Mouse (Mus musculus): ENCODE data around the gene Cdca3.
"Not testable (repeated sequence)": the region's sequence is repeated elsewhere in the genome, so short reads cannot be mapped to it uniquely, and the experiment has no call there.

Cdca3 gene

DNA sequence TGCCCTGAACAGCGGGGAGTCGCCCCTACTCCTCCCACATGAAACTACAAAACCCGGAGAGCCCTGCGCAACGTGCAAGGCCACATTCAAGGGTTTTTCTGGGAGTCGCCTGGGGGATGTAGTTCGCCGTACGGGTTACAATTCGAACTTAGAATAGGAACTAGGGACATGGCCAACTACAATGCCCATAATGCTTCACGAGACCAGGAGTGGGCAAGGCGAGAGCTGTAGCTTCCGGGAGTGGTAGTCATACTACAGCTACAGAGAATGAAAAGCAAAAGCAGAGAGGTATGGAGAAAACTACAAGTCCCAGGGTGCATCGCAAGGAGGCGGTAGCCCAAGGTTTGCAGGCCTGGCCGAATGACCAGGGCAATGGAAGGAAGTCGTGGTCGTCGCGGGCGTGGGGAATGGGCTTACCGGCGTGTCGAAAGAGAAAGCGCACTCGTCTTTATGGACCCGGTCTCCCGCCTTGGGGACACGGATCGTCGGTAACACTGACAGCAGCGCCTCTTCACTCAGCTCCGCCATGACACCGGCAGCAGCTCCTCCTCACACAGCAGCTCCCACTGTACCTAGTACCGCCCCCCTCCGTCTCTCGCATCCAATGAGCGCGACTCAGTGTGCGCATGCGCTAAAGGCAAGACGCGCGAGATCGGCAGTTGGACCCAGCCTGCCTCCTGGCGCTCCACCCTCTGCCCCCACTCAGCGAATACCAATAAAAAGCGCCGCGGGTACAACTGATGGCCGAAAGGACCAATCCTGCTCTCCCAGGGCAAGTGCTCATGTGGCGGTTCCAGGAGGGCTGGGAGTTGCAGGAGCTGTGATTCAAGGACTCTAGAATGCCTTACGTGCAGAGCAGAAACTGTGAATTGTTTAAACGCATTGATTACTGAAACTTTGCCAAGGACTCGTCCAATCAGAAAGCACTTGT is at the start of gene Cdca3, which contains the start of gene Usp5:
Gene Cdca3 (plus strand): TSS at position 680 of the 931 bp plus-strand sequence.
Gene Usp5 (minus strand): TSS at position 617 of the 931 bp plus-strand sequence.
- DNase-seq (ENCODE audit: low spot score in 2 of 2): peak; percentile 96 to 99

DNA sequence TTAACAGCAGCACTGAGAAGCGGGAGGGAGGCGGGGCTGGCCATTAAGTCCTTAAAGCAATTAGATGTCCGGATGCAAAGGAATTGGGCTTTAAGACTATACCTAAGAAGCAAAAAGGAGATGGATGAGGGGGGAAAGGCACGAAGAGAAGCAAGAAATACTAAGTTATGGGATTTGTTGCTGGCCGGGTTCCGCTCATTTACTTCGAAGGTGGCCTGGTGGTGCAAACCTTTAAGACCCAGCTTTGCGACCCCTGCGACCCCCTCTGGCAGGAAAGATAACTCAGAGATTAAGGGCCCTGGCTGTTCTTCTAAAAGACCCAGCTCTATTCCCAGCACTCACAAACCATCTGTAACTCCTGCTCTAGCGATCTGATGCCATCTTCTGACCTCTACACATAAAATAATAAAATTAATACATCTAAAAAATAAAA is 49.3 kb upstream of the Cdca3 start:
- no peak for DNase-seq (ENCODE audit: low spot score in 2 of 2)

DNA sequence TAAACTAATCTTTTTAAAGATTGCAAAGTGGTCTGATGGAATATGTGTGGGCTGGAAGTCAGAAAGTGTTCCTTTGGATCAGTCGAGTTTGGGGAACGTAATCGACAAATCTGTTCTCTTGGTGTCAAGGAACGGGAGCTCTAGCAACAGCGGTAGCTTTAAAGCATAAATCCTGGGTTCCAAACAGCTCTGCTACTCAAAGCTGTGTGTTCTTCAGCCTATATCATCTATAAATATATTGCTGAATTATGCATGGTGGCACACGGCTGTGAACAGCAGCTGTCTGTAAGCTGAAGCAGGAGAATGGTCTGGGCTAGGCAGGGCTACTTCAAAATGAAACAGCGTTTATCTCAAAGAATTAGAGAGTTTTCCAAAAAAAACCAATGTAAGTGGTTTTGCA is 48.4 kb upstream of the Cdca3 start:
- no peak for DNase-seq (ENCODE audit: low spot score in 2 of 2)

DNA sequence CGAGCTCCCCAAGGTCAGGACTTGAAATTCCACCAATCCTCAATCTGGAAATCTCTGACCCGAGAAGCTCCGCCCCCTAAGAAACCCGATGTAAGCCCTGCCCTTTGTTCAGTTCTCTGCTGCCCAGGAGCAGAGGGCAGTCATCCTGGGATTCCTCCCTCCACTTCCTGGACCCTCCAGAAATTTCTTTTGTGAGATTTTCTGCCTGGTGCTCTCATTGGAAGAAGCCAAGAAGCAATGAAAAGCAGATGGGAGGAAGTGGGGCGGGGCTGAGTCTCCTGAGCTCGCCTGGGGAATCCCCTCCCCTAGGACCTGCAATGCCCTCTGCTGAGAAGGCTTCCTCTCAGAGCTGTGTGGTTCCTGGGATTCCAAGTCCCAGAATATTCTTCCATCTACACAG is 46.9 kb upstream of the Cdca3 start:
- no peak for DNase-seq (ENCODE audit: low spot score in 2 of 2)

DNA sequence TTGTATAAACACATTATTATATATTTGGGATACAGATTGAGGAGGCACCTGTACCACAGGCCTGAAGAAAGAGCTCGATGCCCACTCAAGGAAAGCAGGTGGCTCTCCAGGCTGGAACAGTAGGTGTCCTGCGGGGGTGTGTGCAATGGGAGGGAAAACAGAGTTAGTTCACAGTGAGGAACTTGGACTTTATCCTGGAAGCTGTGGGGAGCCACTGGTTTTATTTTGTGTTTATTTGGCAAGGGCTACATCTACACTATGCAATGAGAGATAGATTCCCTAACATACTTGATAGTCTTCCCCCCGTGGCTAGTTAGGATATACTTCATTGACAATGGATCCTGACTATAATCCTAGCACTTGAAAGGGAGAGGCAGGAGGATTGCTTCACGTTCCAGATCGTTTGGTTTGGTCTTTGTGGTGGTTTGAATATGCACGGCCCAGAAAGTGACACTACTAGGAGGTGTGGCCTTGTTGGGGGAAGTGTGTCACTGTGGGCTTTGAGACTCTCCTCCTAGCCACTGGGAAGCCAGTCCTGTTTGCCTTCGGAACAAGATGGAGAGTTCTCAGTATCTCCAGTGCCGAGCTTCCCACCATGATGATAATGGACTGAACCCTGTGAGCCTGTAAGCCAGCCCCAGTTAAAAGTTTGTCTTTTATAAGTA is 42.5 kb upstream of the Cdca3 start:
- no peak for DNase-seq (ENCODE audit: low spot score in 2 of 2)

DNA sequence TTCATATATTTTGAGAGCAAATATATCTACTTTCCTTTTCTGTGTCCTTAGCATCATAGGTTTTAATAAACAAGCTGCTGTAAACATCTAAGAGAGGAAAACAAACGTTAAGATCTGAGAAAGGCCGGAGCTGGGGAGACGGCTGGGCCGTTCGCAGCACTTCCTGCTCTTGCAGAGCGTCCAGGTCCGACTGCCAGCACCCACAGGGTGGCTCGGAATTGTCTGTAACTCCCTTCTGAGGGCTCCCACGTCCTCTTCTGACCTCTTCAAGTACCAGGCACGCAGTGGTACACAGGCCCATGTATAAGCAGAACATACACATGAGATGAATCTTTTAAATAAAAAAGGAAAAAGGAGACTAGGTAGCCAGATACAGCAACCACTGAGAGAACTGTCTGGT is 41.6 kb upstream of the Cdca3 start:
- no peak for DNase-seq (ENCODE audit: low spot score in 2 of 2)

DNA sequence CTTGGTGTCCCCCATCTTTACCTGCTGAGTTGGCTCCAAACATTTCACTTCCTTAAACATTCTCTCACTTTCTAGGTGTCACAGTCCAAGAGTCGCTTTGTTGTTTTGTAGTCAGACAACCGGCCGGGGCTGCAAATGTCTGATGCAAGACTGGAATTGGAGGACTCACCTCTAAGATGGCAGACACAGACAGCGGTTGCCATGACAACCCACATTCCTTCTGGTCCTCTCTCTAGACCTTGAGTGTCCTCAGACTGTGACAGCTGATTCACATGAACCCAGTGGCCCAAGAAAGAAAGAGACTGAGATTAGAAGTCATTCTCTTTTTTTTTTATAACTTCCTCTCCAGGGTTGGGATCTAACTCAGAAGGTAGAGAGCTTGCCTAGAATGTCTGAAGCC is 39.8 kb upstream of the Cdca3 start:
- DNase-seq (ENCODE audit: low spot score in 2 of 2): no peak

DNA sequence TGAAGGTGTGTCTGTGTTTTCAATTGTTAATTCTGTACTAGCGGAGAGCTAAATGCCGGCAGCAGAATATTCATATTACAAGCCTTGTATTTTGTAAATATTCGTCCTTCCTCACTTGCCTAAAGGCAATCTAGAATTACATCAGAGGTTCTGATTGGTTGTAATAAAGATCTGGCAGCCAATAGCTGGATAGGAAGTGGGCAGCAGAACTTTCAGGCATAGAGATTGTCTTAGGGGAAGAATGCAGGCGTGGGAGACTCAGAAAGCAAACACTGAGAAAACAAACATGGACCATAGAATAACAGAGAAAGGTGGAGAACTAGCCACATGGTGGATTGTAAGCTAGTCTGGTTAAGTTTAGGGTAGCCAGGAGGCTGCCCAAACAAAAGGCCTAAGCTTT is 39.2 kb upstream of the Cdca3 start:
- DNase-seq (ENCODE audit: low spot score in 2 of 2): no peak

DNA sequence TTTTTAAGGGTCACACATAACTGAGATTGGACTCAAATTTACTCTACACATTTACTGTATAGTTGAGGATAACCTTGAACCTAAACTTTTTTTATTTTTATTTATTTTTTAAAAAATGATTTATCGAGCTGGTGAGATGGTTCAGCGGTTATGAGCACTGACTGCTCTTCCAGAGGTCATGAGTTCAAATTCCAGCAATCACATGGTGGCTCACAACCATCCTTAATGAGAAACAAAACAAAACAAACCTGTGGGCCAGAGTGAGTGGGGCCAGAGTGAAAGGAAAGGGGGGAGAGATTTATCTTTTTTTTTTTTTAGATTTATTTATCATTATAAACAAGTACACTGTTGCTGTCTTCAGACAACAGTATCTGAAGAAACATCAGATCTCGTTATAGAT is 37.4 kb upstream of the Cdca3 start:
- DNase-seq (ENCODE audit: low spot score in 2 of 2): no peak

DNA sequence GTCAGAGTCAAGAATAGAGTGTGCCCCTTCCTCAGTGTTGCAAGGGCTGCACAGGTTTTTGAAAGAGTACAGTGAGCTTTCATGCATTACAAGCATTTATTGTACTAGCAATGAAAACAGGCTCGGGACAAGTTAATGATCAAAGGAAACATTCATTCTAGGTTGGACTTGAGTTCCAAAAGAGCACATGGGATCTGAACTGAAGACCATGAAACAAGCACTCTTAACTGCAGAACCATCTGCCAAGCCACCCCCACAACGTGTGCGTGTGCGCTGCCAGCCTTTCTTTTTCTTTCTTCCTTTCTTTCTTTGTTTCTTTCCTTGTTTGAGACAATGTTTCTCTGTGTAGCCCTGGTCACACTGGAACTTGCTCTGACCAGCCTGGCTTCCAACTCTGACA is 33.6 kb upstream of the Cdca3 start:
- no peak for DNase-seq (ENCODE audit: low spot score in 2 of 2)

DNA sequence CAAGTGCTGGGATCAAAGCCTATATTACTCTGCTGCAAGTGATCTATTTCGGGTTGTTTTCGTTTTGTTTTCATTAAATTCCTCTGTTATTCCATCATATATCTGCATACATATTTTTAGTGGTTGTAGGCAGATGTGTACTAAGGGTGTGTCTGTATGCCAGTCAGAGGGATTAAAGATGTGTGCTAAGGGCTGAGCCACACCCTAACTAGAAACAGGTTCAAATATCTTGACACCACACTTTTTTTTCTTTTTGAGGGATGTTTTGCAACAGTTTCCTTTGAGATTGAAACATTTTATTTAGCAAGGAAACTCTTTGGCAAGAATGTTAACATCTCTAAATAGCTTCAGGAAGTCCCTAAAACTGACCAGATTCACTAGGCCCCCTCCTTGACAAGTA is 33.1 kb upstream of the Cdca3 start:
- DNase-seq (ENCODE audit: low spot score in 2 of 2): no peak

DNA sequence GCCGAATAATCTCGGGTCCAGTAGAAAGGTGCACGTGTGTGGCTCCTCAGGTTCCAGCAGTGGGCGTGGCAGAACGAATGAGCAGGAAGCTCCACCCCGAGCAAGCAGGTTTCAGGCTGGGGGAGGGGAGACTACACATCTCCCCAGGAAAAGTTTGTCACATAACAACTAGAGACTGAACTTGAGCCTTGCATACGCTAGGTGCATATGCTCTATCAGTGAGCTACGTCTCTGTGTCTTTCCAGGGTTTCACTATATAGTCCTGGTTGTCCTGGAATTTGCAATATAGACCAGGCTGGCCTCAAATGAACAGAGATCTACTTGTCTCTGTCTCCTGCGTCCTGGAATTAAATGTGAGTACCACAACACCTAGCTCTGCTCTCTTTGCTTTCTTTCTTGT is 26.9 kb upstream of the Cdca3 start:
- not testable (repeated sequence) for DNase-seq (ENCODE audit: low spot score in 2 of 2)

DNA sequence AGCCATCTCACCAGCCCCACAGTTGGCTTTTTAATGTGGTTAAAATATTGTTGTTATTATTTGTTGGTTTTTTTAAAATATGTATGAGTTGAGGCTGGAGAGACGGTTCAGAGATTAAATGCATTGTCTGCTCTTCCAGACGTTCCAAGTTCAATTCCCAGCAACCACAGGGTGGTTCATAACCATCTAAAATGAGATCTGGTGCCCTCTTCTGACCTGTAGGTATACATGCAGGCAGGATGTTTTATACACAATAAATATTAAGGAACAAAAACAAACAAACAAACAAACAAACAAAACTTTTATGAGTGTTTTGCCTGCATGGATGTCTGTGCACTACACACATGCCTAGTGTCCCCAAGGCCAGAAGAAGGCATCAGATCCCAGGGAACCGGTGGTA is 26.3 kb upstream of the Cdca3 start:
- DNase-seq (ENCODE audit: low spot score in 2 of 2): no peak

DNA sequence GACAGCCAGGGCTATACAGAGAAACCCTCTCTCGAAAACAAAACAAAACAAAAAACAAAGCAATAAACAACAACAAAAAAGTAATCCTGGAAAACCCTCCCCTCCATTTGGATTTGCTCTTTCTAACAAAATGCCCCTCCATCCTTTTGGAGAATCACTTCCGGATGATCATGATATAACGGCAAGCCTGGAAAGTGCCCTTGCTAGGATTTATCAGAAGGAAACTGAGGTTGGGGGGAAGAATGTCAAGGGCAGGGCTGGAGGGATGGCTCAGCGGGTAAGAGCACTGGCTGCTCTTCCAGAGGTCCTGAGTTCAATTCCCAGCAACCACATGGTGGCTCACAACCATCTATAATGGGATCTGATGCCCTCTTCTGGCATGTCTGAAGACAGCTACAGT is 25.7 kb upstream of the Cdca3 start:
- DNase-seq (ENCODE audit: low spot score in 2 of 2): not testable (repeated sequence)

DNA sequence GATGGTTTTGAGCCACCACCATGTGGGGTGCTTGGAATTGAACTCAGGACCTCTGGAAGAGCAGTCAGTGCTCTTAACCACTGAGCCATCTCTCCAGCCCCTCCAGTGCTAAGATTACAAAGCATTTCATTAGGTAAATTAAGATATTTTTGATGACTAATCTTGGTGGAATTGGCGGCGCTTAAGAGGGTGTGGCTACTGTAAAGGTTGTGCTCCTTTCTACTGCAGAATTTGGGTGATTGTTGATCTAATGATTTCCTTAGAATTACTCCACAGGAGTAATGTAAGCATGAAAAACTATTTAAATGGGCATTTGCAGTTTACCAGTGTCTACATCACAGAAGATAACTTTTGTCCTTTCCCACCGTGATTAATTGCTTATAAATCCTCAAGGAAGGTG is 25.0 kb upstream of the Cdca3 start:
- no peak for DNase-seq (ENCODE audit: low spot score in 2 of 2)

DNA sequence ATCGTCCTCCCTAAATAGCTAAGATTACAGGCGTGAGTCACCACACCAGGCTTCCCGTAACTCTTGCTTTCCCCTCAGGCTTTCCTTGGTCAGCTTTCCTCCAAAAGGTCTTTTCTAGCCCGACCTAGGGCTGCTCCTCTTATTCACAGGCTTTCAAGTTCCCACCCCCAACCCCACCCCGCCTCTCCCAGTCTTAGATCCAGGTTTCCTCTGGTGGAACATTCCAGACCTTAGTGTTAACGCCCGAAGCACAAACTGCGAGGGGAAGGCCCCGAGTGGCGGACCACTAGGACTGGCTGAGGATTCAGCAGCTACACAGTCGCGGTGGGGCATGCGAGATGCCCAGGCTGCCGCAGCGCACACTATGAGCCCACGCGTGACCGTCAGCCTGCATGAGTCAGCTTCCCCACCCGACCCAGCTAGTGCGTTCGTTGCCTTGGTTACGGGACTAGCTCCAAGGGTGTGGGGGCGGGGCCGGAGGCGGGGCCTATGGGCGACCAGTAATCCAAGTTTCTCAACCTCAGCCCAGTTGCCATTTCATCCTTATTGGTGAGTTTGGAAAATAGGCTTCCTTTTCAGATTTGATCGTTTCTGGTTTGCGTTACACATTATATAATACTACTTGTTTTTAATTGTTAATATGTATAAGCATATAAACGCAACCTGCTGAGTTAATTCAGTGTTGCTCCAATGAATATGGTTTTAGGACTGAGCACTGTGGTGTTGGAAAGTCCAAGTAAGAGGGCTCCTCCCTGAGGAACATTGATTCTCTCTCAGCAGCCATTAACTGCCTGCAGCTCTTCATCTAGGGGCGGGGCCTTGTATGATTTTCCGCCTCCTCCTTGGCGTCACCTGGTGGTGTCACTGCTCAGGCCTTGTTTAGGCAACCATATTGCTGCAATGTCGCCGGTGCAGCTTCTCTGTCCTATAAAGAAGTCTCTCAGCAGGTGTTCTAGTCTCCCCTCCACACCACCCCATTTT is 23.7 kb upstream of the Cdca3 start:
- peak; percentile 93 to 96 for DNase-seq (ENCODE audit: low spot score in 2 of 2)

DNA sequence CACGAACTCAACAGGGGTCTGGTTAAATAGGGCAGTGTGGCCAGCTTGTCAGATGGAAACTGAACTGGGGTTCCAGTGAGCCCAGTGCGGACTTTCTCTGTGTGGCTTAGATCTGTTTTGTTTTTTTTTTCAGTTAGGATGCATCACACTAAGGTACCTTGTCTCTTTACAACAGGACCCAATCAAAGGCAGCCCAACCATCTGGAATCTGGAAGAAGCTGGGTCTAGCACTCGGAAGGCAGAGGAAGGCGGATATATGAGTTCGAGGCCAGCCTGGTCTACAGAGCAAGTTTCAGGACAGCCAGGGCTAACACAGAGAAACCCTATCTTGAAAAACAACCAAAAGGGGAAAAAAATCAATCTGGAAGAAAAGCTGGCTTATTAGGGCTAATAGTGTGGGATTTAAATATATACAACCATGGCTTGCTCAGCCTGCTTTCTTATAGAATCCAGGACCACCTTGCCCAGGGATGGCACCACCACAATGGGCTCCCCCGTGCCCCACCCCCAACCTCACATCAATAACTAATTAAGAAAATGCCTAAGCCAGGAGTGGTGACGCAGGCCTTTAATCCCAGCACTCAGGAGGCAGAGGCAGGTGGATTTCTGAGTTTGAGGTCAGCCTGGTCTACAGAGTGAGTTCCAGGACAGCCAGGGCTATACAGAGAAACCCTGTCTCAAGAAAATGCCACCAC is 22.8 kb upstream of the Cdca3 start:
- DNase-seq (ENCODE audit: low spot score in 2 of 2): no peak

DNA sequence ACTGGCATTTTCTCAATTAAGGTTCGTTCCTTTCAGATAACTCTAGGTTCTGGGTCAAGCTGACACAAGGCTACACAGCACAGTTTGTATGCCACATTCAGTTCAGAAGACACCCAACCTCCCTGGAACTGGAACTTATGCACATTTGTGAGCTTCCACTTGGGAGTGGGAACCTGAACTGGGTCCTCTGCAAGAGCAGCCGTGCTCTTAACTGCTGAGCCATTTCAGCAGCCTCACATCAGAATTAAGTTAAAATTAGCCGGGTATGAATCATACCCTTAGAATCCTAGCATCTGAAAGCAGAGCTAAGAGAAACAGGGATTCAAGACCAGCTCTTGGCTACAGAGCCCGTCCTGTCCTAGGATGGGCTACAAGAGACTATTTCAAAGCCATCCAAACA is 22.0 kb upstream of the Cdca3 start:
- DNase-seq (ENCODE audit: low spot score in 2 of 2): no peak

DNA sequence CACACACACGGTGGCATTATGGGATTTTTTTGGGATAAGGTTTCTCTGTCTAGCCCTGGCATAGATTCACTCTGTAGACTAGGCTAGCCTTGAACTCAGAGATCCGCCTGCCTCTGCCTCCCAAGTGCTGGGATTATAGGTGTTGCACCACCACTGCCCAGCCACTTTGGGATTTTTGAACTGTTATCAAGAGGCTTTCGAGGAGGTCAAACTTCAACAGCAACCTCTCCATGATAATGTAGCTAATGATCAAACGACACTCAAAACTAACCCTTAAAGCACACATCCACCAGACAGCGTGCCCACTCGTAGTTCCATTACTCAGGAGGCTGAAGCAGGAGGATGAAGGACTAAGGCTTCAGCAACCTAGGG is 21.4 kb upstream of the Cdca3 start:
- DNase-seq (ENCODE audit: low spot score in 2 of 2): no peak

DNA sequence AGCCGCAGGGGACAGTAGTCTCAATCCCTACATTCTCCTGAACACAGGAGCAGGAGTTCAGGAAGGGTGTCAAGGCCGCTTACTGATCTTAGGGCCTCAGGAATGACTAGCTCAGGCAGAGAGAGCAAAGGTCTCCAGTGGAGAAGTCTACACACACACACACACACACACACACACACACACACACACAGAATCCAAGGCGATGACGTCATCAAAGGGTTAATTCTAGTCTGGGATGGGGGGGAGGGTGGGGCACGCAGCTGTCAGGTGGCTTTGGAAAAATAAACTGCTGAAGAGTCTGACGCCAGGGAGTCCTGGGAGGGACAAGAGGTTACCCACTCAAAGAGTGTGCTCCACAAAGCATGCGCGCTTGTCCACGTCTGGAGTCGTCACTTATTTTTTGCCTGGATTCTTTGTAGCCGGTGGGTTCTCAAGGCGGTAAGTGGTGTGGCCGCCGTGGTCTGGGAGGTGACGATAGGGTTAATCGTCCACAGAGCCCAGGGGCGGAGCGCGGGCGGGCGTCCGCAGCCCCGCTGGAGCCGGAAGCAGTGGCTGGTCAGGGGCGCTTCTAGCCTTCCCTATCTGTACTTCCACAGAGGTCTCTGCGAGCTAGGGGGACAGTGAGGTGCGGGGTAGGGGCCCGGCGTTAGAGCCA is 20.9 kb upstream of the Cdca3 start, which contains the start of gene Spsb2:
Gene Spsb2 (plus strand): TSS at position 304 of the 655 bp plus-strand sequence.
- peak; percentile 72 to 76 for DNase-seq (ENCODE audit: low spot score in 2 of 2)
